Mouse (Mus musculus) liver, adult 2 months (tissue): ENCODE measurements around the gene Chmp2a. TPM values are rescaled to one million over a fixed set of nuclear protein-coding genes. Genes with fewer than 3 reads are reported as not detected.

Source experiments
- DNase-seq: peaks from one replicate; pipeline ENCODE4 v3.0.0-alpha.2; 2011; ENCODE audit warnings: low read depth, low spot score; ENCODE audit errors: extremely low read depth
- H3K27ac ChIP-seq: fragments of 200-500 bp; replicated peaks from 2 replicates; pipeline ENCODE4 v1.5.1; 2012; ENCODE audit warnings: low read depth, mild to moderate bottlenecking, control low read depth, inconsistent platforms, low read length; ENCODE audit not compliant: insufficient read depth
- H3K27me3 ChIP-seq: fragments of 200-500 bp; 2 replicates; pipeline ENCODE4 v1.6.1; 2012; ENCODE audit warnings: mild to moderate bottlenecking, moderate library complexity, low read length, inconsistent platforms; ENCODE audit not compliant: control insufficient read depth, insufficient read depth
- H3K36me3 ChIP-seq: fragments of 200-500 bp; 2 replicates; pipeline ENCODE4 v1.6.1; 2012; ENCODE audit warnings: low read length, inconsistent platforms; ENCODE audit not compliant: control insufficient read depth, insufficient read depth
- H3K4me1 ChIP-seq: fragments of 200-500 bp; 2 replicates; pipeline ENCODE4 v1.6.1; 2011; ENCODE audit warnings: low read length; ENCODE audit not compliant: control insufficient read depth, insufficient read depth
- H3K4me3 ChIP-seq: fragments of 200-500 bp; 2 replicates; pipeline ENCODE4 v1.5.1; 2011; ENCODE audit warnings: low read depth, mild to moderate bottlenecking, control low read depth, low read length, moderate library complexity; ENCODE audit not compliant: insufficient read depth
- H3K79me2 ChIP-seq: fragments of 200-500 bp; 2 replicates; pipeline ENCODE4 v1.6.1; 2012; ENCODE audit warnings: inconsistent platforms, mild to moderate bottlenecking, low read length, moderate library complexity; ENCODE audit not compliant: control insufficient read depth, insufficient read depth
- H3K9ac ChIP-seq: fragments of 200-500 bp; 2 replicates; pipeline ENCODE4 v1.6.1; 2012; ENCODE audit warnings: low read depth, mild to moderate bottlenecking, control low read depth, inconsistent platforms, low read length
- CTCF ChIP-seq: fragments of 200-500 bp; IDR thresholded peaks from 2 replicates; pipeline ENCODE4 v1.5.1; 2011; ENCODE audit warnings: low read depth, low read length, control low read depth
- POLR2A ChIP-seq: fragments of 200-500 bp; IDR thresholded peaks from 2 replicates; pipeline ENCODE4 v1.6.1; 2011; ENCODE audit warnings: low read length, control low read depth; ENCODE audit not compliant: insufficient read depth; ENCODE audit errors: extremely low read depth
- WGBS: fragments of 180-500 bp; shearing (Covaris S2); methylation state at CpG from one replicate; pipeline ENCODE4 v1.1.7; 2018; 5-methylcytosine and 5-hydroxymethylcytosine counted together
- polyA plus RNA-seq: library from polyadenylated mRNA; depleted of rRNA; stranded (reverse); fragments of >200 nt; gene quantifications from 2 replicates; pipeline ENCODE4 v1.2.3, GENCODE M21; 2012
- total RNA-seq: library from RNA; depleted of rRNA; stranded (reverse); fragments of >200 nt; gene quantifications from 2 replicates; pipeline ENCODE4 v1.2.3, GENCODE M21; 2014

Chmp2a gene
- total and polyA plus RNA-seq, 2 experiments = 62.8 to 149 TPM

DNA sequence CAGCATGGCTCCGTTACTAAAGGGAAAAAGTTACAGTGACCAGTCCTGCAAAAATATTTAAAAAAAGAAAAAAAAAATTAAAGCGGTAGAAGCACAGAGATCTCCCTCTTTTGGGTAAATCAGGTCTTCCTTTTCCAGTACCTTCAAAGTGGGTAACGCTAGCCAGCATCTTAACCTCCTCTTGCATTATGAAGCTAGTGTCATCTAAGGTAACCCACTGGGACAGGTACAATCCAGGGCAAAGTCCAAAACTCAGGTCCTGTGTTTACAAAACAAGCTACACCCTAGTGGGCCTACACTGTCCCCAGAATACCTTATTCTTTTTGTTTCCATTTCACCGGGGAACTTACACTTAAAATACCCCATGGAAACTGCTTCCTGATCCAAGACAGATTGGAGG, 20.9 kb downstream of the Chmp2a start:
- WGBS = 41% methylated on average over 4 of the region's 4 CpGs
- H3K27ac ChIP-seq = 0 out of 2 replicates have a peak overlapping the region, but pooled peaks have one; percentile 51

DNA sequence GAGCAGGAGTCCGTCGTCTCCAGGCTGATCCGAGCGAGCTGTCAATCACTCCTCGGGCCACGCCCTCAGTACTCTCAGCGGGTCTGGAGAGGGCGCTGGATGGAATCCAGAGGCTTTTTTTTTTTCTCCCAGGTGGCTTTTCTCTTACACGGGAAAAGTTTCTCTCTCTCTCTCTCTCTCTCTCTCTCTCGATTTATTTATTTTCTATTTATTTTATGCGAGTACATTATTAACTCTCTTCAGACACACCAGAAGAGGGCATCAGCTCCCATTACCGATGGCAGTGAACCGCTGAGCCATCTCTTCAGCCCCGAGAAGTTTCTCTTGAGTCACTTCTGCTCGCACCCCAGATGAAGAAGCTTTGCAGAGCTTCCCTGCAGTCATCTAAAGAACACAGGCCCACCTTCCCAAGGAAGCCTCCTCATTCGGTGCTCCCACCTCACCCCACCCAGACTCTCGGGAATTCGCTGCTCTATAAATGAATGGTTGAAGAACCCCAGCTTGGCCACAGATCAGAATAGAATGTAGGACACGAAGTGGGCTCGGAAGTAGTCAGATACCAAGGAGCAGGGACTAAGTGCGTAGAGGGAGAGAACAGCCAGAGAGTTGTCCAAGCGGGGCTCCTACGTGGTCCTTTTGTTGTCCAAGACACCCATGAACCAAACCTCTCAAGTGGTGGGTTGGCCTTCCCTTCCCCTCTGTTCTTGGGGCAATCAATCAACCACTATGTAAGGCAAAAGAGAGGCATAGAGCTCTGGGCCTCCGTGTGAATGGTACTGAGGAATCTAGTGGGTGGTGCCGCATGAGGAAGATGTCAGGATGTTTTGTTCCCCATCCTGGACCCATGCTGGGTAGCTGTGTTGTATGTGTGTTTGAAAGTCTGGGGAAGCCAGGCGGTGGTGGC, 24.4 kb downstream of the Chmp2a start, which contains the start of gene Zbtb45:
Gene Zbtb45, minus strand, starts transcription at position 30 of the 904 bp plus-strand sequence.
- Histone ChIP-seq H3K27ac (peak within 1 kb of the TSS; percentile 66), H3K27me3 (no peaks in the 10 kb centered on the region), H3K4me3 (peak within 1 kb of the TSS; percentile 68), H3K36me3 (no peaks in the 10 kb centered on the region), H3K79me2 (no peaks in the 10 kb centered on the region), H3K9ac (peak within 1 kb of the TSS; percentile 83), H3K4me1 (peaks cover 12% of the 10 kb centered on the region)
- 17% methylated on average over 26 of the region's 26 CpGs for WGBS
- TF ChIP-seq CTCF = 0 out of 2 replicates have a peak, but pooled peaks have one; percentile 0
- TF ChIP-seq POLR2A = no peak
- no peak for DNase-seq

More for the DNA sequence above, 20.9 kb downstream of the Chmp2a start:
- Histone ChIP-seq H3K79me2 (no peaks in the 10 kb centered on the region), H3K36me3 (no peaks in the 10 kb centered on the region), H3K4me1 (peaks cover 18% of the 10 kb centered on the region), H3K9ac (no peak overlapping the region), H3K4me3 (no peak overlapping the region), H3K27me3 (no peaks in the 10 kb centered on the region)
- peak; percentile 75 for DNase-seq
- TF ChIP-seq POLR2A (no peak), CTCF (no peak)

DNA sequence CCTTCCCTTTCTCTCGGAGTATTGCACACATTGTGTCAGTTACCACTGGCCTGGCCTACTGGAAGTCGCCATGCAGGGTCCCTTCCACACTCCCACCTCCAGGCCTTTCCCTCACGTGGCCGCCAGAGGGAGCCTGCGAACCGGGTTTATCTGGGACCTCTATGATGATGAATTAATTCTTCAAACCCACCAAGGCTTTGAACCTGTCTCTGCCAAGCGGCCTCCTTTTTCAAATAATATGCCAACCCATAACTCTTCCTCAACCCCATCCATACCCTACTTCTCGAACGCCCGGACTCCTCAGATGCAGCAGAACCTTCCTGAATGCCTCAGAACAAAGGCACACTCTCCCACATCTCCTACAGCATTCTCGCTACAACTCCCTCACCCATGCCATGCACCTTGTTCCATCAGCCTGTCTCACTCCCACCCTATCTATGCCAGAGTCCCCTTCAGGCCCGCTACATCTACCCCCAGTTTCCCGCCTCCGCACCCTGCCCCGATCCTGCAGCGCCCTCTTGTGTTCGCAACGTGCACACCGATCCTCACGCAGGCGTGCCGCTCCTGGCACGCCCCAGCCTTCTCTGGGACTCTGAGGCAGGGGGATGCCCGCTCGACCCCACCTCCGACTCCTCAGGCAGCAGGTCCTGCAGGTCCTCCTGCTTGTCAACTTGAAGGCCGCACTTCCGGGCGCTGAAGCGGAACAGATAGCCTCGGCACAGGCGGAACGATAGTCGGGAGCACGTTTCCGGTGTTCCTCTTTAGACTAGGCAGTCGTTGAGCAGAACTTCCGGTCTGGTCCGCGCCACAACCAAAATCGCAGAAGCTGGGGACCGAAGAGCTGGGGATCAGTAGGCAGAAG, 25.2 kb downstream of the Chmp2a start:
- peak; percentile 93 for DNase-seq
- H3K36me3 ChIP-seq = peaks cover 5% of the 10 kb centered on the region; the same call in 1 of the 2 replicates
- peaks cover 12% of the 10 kb centered on the region for H3K4me1 ChIP-seq
- no peaks in the 10 kb centered on the region for H3K27me3 ChIP-seq
- H3K9ac ChIP-seq = peak overlapping the region; percentile 83
- peak; percentile 88 for TF ChIP-seq CTCF
- 0 out of 2 replicates have a peak, but pooled peaks have one; percentile 22 for TF ChIP-seq POLR2A
- H3K79me2 ChIP-seq = no peaks in the 10 kb centered on the region
- peak overlapping the region; percentile 68 for H3K4me3 ChIP-seq
- under 1% methylated on average over 42 of the region's 42 CpGs for WGBS
- H3K27ac ChIP-seq = peak overlapping the region; percentile 66

DNA sequence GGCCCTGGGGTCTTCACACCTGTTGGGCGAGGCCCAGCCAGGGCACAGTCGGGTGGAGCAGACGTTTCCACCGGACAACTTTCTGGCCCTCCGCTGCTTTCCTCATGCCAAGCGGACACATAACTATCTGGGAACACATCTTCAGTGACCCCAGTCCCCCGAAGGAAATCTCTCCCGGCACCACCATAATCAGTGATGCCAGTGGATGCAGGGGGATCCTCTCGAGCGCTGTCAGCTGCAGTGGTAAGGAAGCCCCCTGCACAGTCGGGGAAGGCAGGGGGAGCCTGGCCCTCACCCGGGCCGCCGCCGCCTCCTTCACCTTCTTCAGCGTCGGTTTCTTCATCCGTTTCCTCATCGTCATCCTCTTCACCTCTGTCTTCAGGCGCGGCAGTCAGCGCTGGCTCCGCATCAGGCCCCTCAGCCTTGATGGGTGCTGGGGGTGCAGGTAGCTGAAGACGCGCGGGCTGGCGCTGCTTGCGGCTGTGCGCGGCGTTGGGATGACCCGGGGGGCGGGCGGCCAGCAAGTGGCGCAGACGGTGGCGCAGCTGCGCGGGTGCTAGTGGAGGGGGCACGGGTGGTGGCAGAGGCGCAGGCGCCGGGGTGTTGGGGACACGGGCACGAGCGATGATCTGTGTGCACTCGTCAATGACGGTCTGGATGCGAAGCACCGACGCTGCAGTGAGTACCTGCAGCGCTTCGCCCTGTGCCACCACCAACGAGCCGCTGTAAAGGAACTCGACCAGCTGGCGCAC, 27.1 kb downstream of the Chmp2a start:
- H3K9ac ChIP-seq = no peak overlapping the region
- WGBS = 83% methylated on average over 57 of the region's 57 CpGs
- no peaks in the 10 kb centered on the region for H3K79me2 ChIP-seq
- H3K27me3 ChIP-seq = no peaks in the 10 kb centered on the region
- H3K4me3 ChIP-seq = no peak overlapping the region
- no peak overlapping the region for H3K27ac ChIP-seq
- DNase-seq = no peak
- TF ChIP-seq CTCF (0 out of 2 replicates have a peak, but pooled peaks have one; percentile 9), POLR2A (0 out of 2 replicates have a peak, but pooled peaks have one; percentile 20)
- peaks cover 10% of the 10 kb centered on the region for H3K4me1 ChIP-seq
- peaks cover 18% of the 10 kb centered on the region for H3K36me3 ChIP-seq

DNA sequence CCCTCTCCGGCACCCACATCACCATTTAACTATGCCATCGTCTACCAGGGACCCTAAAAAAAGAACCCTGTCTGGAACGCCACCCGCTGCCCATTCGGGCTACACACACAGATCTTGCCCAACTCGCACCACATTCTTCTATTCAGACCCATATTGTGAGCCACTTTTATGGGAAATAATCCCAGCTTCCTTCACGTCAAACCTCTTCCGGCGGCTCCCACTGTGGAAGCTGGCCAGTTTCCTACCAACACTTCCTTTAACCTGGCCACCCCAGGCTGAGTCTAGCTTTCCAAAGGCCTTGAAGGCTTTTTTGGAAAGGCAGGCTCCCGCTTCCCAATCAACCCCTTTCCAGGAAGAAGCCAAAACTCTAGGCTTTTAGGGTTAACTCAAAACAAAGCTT, 28.1 kb downstream of the Chmp2a start:
- H3K4me3 ChIP-seq = no peak overlapping the region
- WGBS = 81% methylated on average over 10 of the region's 10 CpGs

More for the DNA sequence above, 28.1 kb downstream of the Chmp2a start:
- DNase-seq = no peak
- peaks cover 10% of the 10 kb centered on the region for H3K4me1 ChIP-seq
- no peaks in the 10 kb centered on the region for H3K79me2 ChIP-seq
- peaks cover 19% of the 10 kb centered on the region for H3K36me3 ChIP-seq
- H3K9ac ChIP-seq = no peak overlapping the region
- no peak overlapping the region for H3K27ac ChIP-seq
- TF ChIP-seq CTCF = no peak
- TF ChIP-seq POLR2A = no peak
- H3K27me3 ChIP-seq = no peaks in the 10 kb centered on the region
